Mouse (Mus musculus) natural killer cell, adult 2 months (primary cell): ENCODE results near the gene Mavs.

ENCODE experiments used
- DNase-seq, 2 experiments: peaks; one replicate each; pipeline ENCODE4 v3.0.0; 2022; ENCODE audit warnings: low spot score in 2 of 2

Gene Mavs

GRCm38 (mm10) chr2:131233307-131234126, at the start of gene Mavs:
Gene Mavs (plus strand): TSS chr2:131234063.
- peak; percentile 90 to 91 for DNase-seq

GRCm38 (mm10) chr2:131186343-131186742, 47.5 kb upstream of the Mavs start:
- DNase-seq = no peak

- DNase-seq = peak; percentile 72 to 79
Measured at GRCm38 (mm10) chr2:131186771-131187601, 46.9 kb upstream of the Mavs start, which contains the start of the genes Cdc25b and Spef1. Gene Cdc25b (plus strand): TSS chr2:131186949. Gene Spef1 (minus strand): TSS chr2:131187282.

GRCm38 (mm10) chr2:131187602-131187922, 46.3 kb upstream of the Mavs start:
- DNase-seq = no peak

GRCm38 (mm10) chr2:131188311-131188710, 45.6 kb upstream of the Mavs start:
- DNase-seq = no peak

- DNase-seq = peak; percentile 47 to 64
Measured at GRCm38 (mm10) chr2:131189521-131190309, 44.1 kb upstream of the Mavs start.

GRCm38 (mm10) chr2:131190344-131191004, 43.4 kb upstream of the Mavs start:
- DNase-seq = peak in 1 of 2 experiments; percentile 53

GRCm38 (mm10) chr2:131191005-131191390, 42.9 kb upstream of the Mavs start:
- DNase-seq = no peak

GRCm38 (mm10) chr2:131196606-131197316, 37.1 kb upstream of the Mavs start:
- DNase-seq = no peak

- DNase-seq = no peak
Measured at GRCm38 (mm10) chr2:131200710-131201109, 33.2 kb upstream of the Mavs start.

- DNase-seq = no peak
Measured at GRCm38 (mm10) chr2:131201262-131201661, 32.6 kb upstream of the Mavs start.

GRCm38 (mm10) chr2:131203816-131204409, 29.9 kb upstream of the Mavs start:
- no peak for DNase-seq

GRCm38 (mm10) chr2:131204410-131204981, 29.4 kb upstream of the Mavs start:
- peak in 1 of 2 experiments; percentile 8 for DNase-seq

- no peak for DNase-seq
Measured at GRCm38 (mm10) chr2:131205521-131206182, 28.2 kb upstream of the Mavs start.

- DNase-seq = no peak
Measured at GRCm38 (mm10) chr2:131206778-131207177, 27.1 kb upstream of the Mavs start, which contains the start of gene Ap5s1. Gene Ap5s1 (plus strand): TSS chr2:131207078.

GRCm38 (mm10) chr2:131208356-131208755, 25.5 kb upstream of the Mavs start:
- no peak for DNase-seq

GRCm38 (mm10) chr2:131209125-131209795, 24.6 kb upstream of the Mavs start:
- DNase-seq = no peak

- DNase-seq = peak; percentile 94 to 95
Measured at GRCm38 (mm10) chr2:131209969-131210792, 23.7 kb upstream of the Mavs start.
